Mouse (Mus musculus) left cerebral cortex, postnatal 36 days (tissue): ENCODE data around the gene Ssbp2. TPM values are rescaled to one million over a fixed set of nuclear protein-coding genes. Genes with fewer than 3 reads are reported as not detected.

Experiments used
- DNase-seq, 2 experiments: peaks; one replicate each; pipeline ENCODE4 v3.0.0; 2021 to 2022; ENCODE audit warnings: low spot score in 2 of 2, mixed read lengths in 1 of 2
- intact Hi-C: fragments of 180-260 bp; cut with DNase I; formaldehyde crosslinking; loops from one replicate; pipeline ENCODE4 v1.15.1; 2025
- total RNA-seq, 2 experiments: library from RNA; stranded (reverse); gene quantifications; 2 replicates each; pipeline ENCODE4 v1.2.3; 2021

Ssbp2 gene
- total RNA-seq, 2 experiments from 2014 or later: 152 to 159 TPM

- intact Hi-C loops: no loop called here
Measured at GRCm38 (mm10) chr13:91695406-91695805, 235.3 kb downstream of the Ssbp2 start.

GRCm38 (mm10) chr13:91696109-91696645 lies 236.1 kb downstream of the Ssbp2 start:
- DNase-seq: no peak
- intact Hi-C loops: no loop called here

More at GRCm38 (mm10) chr13:91695406-91695805, 235.3 kb downstream of the Ssbp2 start:
- DNase-seq: no peak

GRCm38 (mm10) chr13:91697011-91697410 lies 236.9 kb downstream of the Ssbp2 start:
- DNase-seq: no peak
- intact Hi-C loops: no loop called here

GRCm38 (mm10) chr13:91702337-91702736 lies 242.3 kb downstream of the Ssbp2 start:
- intact Hi-C loops: no loop called here
- DNase-seq: no peak

- intact Hi-C loops: no loop called here
- DNase-seq: no peak
Measured at GRCm38 (mm10) chr13:91719487-91719886, 259.4 kb downstream of the Ssbp2 start.

- DNase-seq: no peak
- intact Hi-C loops: no loop called here
Measured at GRCm38 (mm10) chr13:91723108-91723735, 263.1 kb downstream of the Ssbp2 start.

GRCm38 (mm10) chr13:91723736-91724119 lies 263.6 kb downstream of the Ssbp2 start:
- intact Hi-C loops: no loop called here
- no peak for DNase-seq

- intact Hi-C loops: no loop called here
- DNase-seq: no peak
Measured at GRCm38 (mm10) chr13:91724211-91724610, 264.1 kb downstream of the Ssbp2 start.

- intact Hi-C loops: no loop called here
- no peak for DNase-seq
Measured at GRCm38 (mm10) chr13:91725130-91725529, 265.0 kb downstream of the Ssbp2 start.

GRCm38 (mm10) chr13:91727899-91728298 lies 267.8 kb downstream of the Ssbp2 start:
- no peak for DNase-seq
- intact Hi-C loops: no loop called here

- no peak for DNase-seq
- intact Hi-C loops: no loop called here
Measured at GRCm38 (mm10) chr13:91737191-91737590, 277.1 kb downstream of the Ssbp2 start.

GRCm38 (mm10) chr13:91740851-91741250 lies 280.8 kb downstream of the Ssbp2 start:
- intact Hi-C loops: no loop called here
- no peak for DNase-seq

GRCm38 (mm10) chr13:91741280-91742047 lies 281.4 kb downstream of the Ssbp2 start, which contains the start of gene Acot12:
Gene Acot12, plus strand, starts transcription at chr13:91741512.
- intact Hi-C loops: no loop called here
- peak; percentile 35 to 38 for DNase-seq

GRCm38 (mm10) chr13:91743180-91743579 lies 283.1 kb downstream of the Ssbp2 start:
- no peak for DNase-seq
- intact Hi-C loops: no loop called here

- DNase-seq: no peak
- intact Hi-C loops: no loop called here
Measured at GRCm38 (mm10) chr13:91746470-91746869, 286.4 kb downstream of the Ssbp2 start.

- intact Hi-C loops: no loop called here
- no peak for DNase-seq
Measured at GRCm38 (mm10) chr13:91748401-91748800, 288.3 kb downstream of the Ssbp2 start.

GRCm38 (mm10) chr13:91749981-91750380 lies 289.9 kb downstream of the Ssbp2 start:
- intact Hi-C loops: no loop called here
- no peak for DNase-seq
